Mouse (Mus musculus) kidney, adult 11 months (tissue): ENCODE data around the gene Gm5168.
"Not testable (repeated sequence)": the region's sequence is repeated elsewhere in the genome, so short reads cannot be mapped to it uniquely, and the experiment has no call there.

Source experiments
- DNase-seq: peaks from one replicate; pipeline ENCODE4 v3.0.0; 2022

Gm5168 gene

DNA sequence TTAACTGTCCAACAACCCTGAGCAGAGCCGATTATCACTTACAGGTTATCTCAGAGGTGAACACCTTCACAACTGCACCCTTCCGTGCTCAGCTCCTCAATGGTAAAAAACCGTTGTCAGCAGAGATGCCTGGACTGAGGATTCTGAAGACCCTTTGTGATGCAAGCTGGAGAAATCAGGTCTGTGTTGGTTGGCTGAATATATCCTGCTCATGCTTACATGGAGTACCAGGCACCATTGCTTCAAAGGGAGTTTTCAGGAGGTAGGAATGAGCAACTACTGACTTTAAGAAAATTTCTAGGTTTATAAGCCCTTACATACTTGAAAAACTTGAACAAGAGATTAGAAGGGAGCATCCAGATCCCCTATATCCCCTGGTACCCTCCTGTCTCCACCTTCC is at the start of gene Gm5168:
Gene Gm5168 (minus strand): TSS at position 101 of the 400 bp plus-strand sequence.
- DNase-seq, result not testable (repeated sequence)
